Mouse (Mus musculus): Measurements from ENCODE around the gene Syn3. TPM values are rescaled to one million over a fixed set of nuclear protein-coding genes. Genes with fewer than 3 reads are reported as not detected.

Gene Syn3
- total RNA-seq, 1 experiment: 1.5 TPM

- H3K36me3 ChIP-seq (ENCODE audit: control insufficient read depth, insufficient read depth, low read length, poor library complexity, severe bottlenecking): no peaks in the 10 kb centered on the region
- no peaks in the 10 kb centered on the region for H3K9me3 ChIP-seq (ENCODE audit: control insufficient read depth, insufficient read depth, low read depth, low read length)
- TF ChIP-seq ZC3H11A (IDR thresholded peaks at IDR 0.05; ENCODE audit: borderline replicate concordance, low read depth, low read length) (no peak), HCFC1 (IDR thresholded peaks at IDR 0.05; ENCODE audit: borderline replicate concordance, insufficient read depth, low read length) (no peak), MAFK (IDR thresholded peaks at IDR 0.05; ENCODE audit: insufficient read depth, low read depth, low read length) (no peak), ZNF384 (IDR thresholded peaks at IDR 0.05; ENCODE audit: low read depth, low read length) (no peak)
- H3K9ac ChIP-seq (ENCODE audit: insufficient read depth, low read depth, low read length, poor library complexity, severe bottlenecking): no peak overlapping the region
- in situ Hi-C loops (cut with MboI; ENCODE audit: low sequenced_read_pairs in 2 of 2, unreplicated experiment in 2 of 2): no loop called here
- no peak for DNase-seq (ENCODE audit: low read depth, low spot score)
- no peak overlapping the region for H3K27ac ChIP-seq (ENCODE audit: insufficient read depth, low read depth, low read length, poor library complexity, severe bottlenecking)
- H3K4me1 ChIP-seq (ENCODE audit: control insufficient read depth in 2 of 2, insufficient read depth in 2 of 2, low read length in 2 of 2, poor library complexity in 1 of 2): peaks cover 0 to under 1% of the 10 kb centered on the region in 2 experiments; a peak in 1 of 4 replicates
- no peak overlapping the region for H3K4me3 ChIP-seq (ENCODE audit: insufficient read depth in 1 of 2, low read depth in 1 of 2, low read length in 2 of 2, poor library complexity in 1 of 2, severe bottlenecking in 1 of 2)
These were observed 170.6 kb downstream of the Syn3 start for GRCm38 (mm10) chr10:86328143-86328542.

GRCm38 (mm10) chr10:86325272-86325671, 173.4 kb downstream of the Syn3 start:
- Histone ChIP-seq H3K27ac (ENCODE audit: insufficient read depth, low read depth, low read length, poor library complexity, severe bottlenecking) (no peak overlapping the region), H3K36me3 (ENCODE audit: control insufficient read depth, insufficient read depth, low read length, poor library complexity, severe bottlenecking) (no peaks in the 10 kb centered on the region), H3K4me3 (ENCODE audit: insufficient read depth in 1 of 2, low read depth in 1 of 2, low read length in 2 of 2, poor library complexity in 1 of 2, severe bottlenecking in 1 of 2) (no peak overlapping the region), H3K9me3 (ENCODE audit: control insufficient read depth, insufficient read depth, low read depth, low read length) (no peaks in the 10 kb centered on the region), H3K9ac (ENCODE audit: insufficient read depth, low read depth, low read length, poor library complexity, severe bottlenecking) (no peak overlapping the region), H3K4me1 (ENCODE audit: control insufficient read depth in 2 of 2, insufficient read depth in 2 of 2, low read length in 2 of 2, poor library complexity in 1 of 2) (no peaks in the 10 kb centered on the region; a peak in 1 of 4 replicates)
- TF ChIP-seq ZNF384 (IDR thresholded peaks at IDR 0.05; ENCODE audit: low read depth, low read length) (no peak), ZC3H11A (IDR thresholded peaks at IDR 0.05; ENCODE audit: borderline replicate concordance, low read depth, low read length) (no peak), MAFK (IDR thresholded peaks at IDR 0.05; ENCODE audit: insufficient read depth, low read depth, low read length) (no peak), CHD2 (IDR thresholded peaks at IDR 0.05; ENCODE audit: low read depth, low read length) (no peak), HCFC1 (IDR thresholded peaks at IDR 0.05; ENCODE audit: borderline replicate concordance, insufficient read depth, low read length) (no peak)
- DNase-seq (ENCODE audit: low read depth, low spot score): no peak
- in situ Hi-C loops (cut with MboI; ENCODE audit: low sequenced_read_pairs in 2 of 2, unreplicated experiment in 2 of 2): no loop called here

- Histone ChIP-seq H3K9ac (ENCODE audit: insufficient read depth, low read depth, low read length, poor library complexity, severe bottlenecking) (no peak overlapping the region), H3K9me3 (ENCODE audit: control insufficient read depth, insufficient read depth, low read depth, low read length) (no peaks in the 10 kb centered on the region), H3K4me1 (ENCODE audit: control insufficient read depth in 2 of 2, insufficient read depth in 2 of 2, low read length in 2 of 2, poor library complexity in 1 of 2) (peaks cover 0 to 10% of the 10 kb centered on the region in 2 experiments; a peak in 1 of 4 replicates), H3K36me3 (ENCODE audit: control insufficient read depth, insufficient read depth, low read length, poor library complexity, severe bottlenecking) (no peaks in the 10 kb centered on the region), H3K4me3 (ENCODE audit: insufficient read depth in 1 of 2, low read depth in 1 of 2, low read length in 2 of 2, poor library complexity in 1 of 2, severe bottlenecking in 1 of 2) (no peak overlapping the region), H3K27ac (ENCODE audit: insufficient read depth, low read depth, low read length, poor library complexity, severe bottlenecking) (no peak overlapping the region)
- no peak for DNase-seq (ENCODE audit: low read depth, low spot score)
- TF ChIP-seq CHD2 (IDR thresholded peaks at IDR 0.05; ENCODE audit: low read depth, low read length) (no peak), MAFK (IDR thresholded peaks at IDR 0.05; ENCODE audit: insufficient read depth, low read depth, low read length) (no peak), HCFC1 (IDR thresholded peaks at IDR 0.05; ENCODE audit: borderline replicate concordance, insufficient read depth, low read length) (no peak), ZNF384 (IDR thresholded peaks at IDR 0.05; ENCODE audit: low read depth, low read length) (no peak), ZC3H11A (IDR thresholded peaks at IDR 0.05; ENCODE audit: borderline replicate concordance, low read depth, low read length) (no peak)
- in situ Hi-C loops (cut with MboI; ENCODE audit: low sequenced_read_pairs in 2 of 2, unreplicated experiment in 2 of 2): no loop called here
These were observed 175.3 kb downstream of the Syn3 start for GRCm38 (mm10) chr10:86323275-86323994.

GRCm38 (mm10) chr10:86322006-86322405, 176.7 kb downstream of the Syn3 start:
- H3K36me3 ChIP-seq (ENCODE audit: control insufficient read depth, insufficient read depth, low read length, poor library complexity, severe bottlenecking): no peaks in the 10 kb centered on the region
- H3K9ac ChIP-seq (ENCODE audit: insufficient read depth, low read depth, low read length, poor library complexity, severe bottlenecking): no peak overlapping the region
- H3K27ac ChIP-seq (ENCODE audit: insufficient read depth, low read depth, low read length, poor library complexity, severe bottlenecking): no peak overlapping the region
- no peak for TF ChIP-seq ZC3H11A (IDR thresholded peaks at IDR 0.05; ENCODE audit: borderline replicate concordance, low read depth, low read length)
- no peak for TF ChIP-seq MAFK (IDR thresholded peaks at IDR 0.05; ENCODE audit: insufficient read depth, low read depth, low read length)
- TF ChIP-seq ZNF384 (IDR thresholded peaks at IDR 0.05; ENCODE audit: low read depth, low read length): no peak
- TF ChIP-seq CHD2 (IDR thresholded peaks at IDR 0.05; ENCODE audit: low read depth, low read length): no peak
- TF ChIP-seq HCFC1 (IDR thresholded peaks at IDR 0.05; ENCODE audit: borderline replicate concordance, insufficient read depth, low read length): no peak
- no peaks in the 10 kb centered on the region for H3K9me3 ChIP-seq (ENCODE audit: control insufficient read depth, insufficient read depth, low read depth, low read length)
- in situ Hi-C loops (cut with MboI; ENCODE audit: low sequenced_read_pairs in 2 of 2, unreplicated experiment in 2 of 2): no loop called here
- no peak for DNase-seq (ENCODE audit: low read depth, low spot score)
- H3K4me3 ChIP-seq (ENCODE audit: insufficient read depth in 1 of 2, low read depth in 1 of 2, low read length in 2 of 2, poor library complexity in 1 of 2, severe bottlenecking in 1 of 2): no peak overlapping the region
- peaks cover 0 to 10% of the 10 kb centered on the region in 2 experiments; a peak in 2 of 4 replicates for H3K4me1 ChIP-seq (ENCODE audit: control insufficient read depth in 2 of 2, insufficient read depth in 2 of 2, low read length in 2 of 2, poor library complexity in 1 of 2)
